Mouse (Mus musculus): ENCODE results near the gene Trim47. TPM values are rescaled to one million over a fixed set of nuclear protein-coding genes. Genes with fewer than 3 reads are reported as not detected.
"Not testable (repeated sequence)": the region's sequence is repeated elsewhere in the genome, so short reads cannot be mapped to it uniquely, and the experiment has no call there.

Trim47 gene
- total RNA-seq, 2 experiments from 2014 or later, result 27.0 to 37.6 TPM

DNA sequence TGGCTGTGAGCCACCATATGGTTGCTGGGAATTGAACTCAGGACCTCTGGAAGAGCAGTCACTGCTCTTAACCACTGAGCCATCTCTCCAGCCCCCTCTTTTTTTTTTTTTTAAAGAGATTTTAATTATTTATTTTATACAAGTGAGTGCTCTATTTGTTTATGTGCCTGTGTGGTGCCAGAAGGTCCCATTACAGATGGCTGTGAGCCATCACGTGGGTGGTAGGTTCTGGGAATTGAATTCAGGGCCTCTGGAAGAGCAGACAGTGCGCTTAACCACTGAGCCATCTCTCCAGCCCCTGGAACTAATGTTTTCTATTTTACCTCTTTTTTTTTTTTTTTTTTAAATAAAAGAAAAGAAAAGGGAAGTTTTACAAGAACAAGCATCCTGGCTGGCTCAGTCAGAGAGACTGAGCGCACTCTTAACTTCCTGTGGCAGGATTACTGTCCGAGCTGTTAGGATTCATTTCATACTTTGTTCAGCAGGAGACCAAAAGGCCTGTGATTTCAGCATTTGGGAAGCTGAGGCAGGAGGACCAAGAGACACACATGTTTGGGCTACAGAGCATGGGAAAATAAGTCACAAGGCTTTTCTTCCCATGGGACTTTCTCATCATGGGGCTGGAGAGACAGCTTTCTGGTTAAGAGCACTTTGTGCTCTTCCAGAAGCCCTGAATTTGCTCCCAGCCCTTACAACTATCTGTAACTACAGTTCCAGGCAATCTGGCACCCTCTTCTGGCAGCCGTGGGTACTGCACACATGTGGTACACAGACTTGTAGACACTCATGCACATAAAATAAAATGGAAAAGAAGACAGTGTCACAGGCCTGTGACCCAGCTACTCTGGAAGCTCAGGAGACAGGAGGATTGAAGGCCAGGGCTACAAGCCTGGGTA, 30.5 kb downstream of the Trim47 start:
- no peak for DNase-seq (ENCODE audit: low spot score)
- intact Hi-C loops (cut with DNase I), result no loop called here

- peak; percentile 73 for DNase-seq (ENCODE audit: low spot score)
- intact Hi-C loops (cut with DNase I), result no loop called here
Observed at GRCm38 (mm10) chr11:116095573-116095972, 31.4 kb downstream of the Trim47 start.

DNA sequence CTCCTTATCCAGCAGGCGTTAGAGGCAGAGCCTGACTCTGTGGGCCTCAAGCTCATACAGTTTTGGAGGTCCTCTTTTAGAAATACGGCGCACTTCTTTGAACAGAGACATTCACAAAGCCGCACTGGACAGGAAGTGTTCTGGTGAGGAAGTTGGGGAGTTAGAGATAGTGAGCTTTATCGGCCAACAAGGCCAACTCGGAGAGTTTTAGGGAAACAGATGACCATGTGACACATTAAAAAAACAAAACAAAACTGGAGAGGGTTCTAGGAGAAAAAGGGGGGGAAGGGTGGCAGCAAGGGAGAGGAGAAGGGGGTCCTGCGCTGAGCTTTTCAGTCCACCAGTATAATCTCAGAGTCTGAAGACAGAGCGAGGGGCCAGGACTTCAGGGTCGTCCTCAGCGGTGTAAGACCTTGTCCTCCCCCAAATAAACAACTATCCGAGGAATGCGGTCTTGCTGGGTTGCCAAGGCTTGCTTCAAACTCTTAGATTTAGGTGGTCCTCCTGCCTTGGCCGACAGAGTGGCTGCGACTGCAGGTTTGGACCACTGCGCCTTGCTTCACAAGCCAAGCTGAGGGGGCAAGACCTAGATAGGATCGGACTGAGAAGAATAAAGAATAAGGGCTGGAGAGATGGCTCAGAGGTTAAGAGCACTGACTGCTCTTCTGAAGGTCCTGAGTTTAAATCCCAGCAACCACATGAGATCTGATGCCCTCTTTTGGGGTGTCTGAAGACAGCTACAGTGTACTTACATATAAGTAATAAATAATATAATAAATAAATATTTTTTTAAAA, 33.0 kb downstream of the Trim47 start:
- intact Hi-C loops (cut with DNase I), result no loop called here
- no peak for DNase-seq (ENCODE audit: low spot score)

DNA sequence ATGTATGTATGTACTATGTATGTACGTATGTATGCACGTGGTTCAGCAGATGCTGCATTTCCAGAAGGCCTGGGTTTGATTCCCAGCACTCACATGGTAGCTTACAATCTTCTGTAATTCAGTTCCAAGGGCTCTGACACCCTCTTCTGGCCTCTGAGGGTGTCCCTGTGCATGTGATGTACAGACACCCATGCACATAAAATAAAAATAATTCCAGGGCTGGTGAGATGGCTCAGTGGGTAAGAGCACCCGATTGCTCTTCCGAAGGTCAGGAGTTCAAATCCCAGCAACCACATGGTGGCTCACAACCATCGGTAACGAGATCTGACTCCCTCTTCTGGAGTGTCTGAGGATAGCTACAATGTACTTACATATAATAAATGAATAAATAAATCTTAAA, 34.1 kb downstream of the Trim47 start:
- intact Hi-C loops (cut with DNase I); DNase-seq (ENCODE audit: low spot score): not testable (repeated sequence)

- DNase-seq (ENCODE audit: low spot score), result no peak
- intact Hi-C loops (cut with DNase I), result no loop called here
Observed at GRCm38 (mm10) chr11:116091591-116091990, 35.4 kb downstream of the Trim47 start.

- no peak for DNase-seq (ENCODE audit: low spot score)
- intact Hi-C loops (cut with DNase I), result loop anchor here (5.0 kb wide), 1 partner anchor 133 kb away; no protein-coding TSS in a partner anchor
Observed at GRCm38 (mm10) chr11:116089545-116089944, 37.5 kb downstream of the Trim47 start.

GRCm38 (mm10) chr11:116088741-116089394, 38.1 kb downstream of the Trim47 start:
- intact Hi-C loops (cut with DNase I), result loop anchor here (1.0 to 5.0 kb wide), 2 partner anchors 21 to 133 kb away; no protein-coding TSS in a partner anchor
- no peak for DNase-seq (ENCODE audit: low spot score)

GRCm38 (mm10) chr11:116088188-116088587, 38.8 kb downstream of the Trim47 start:
- no peak for DNase-seq (ENCODE audit: low spot score)
- intact Hi-C loops (cut with DNase I), result loop anchor here (1.0 to 5.0 kb wide), 2 partner anchors 22 to 134 kb away; no protein-coding TSS in a partner anchor

GRCm38 (mm10) chr11:116087194-116088130, 39.5 kb downstream of the Trim47 start:
- intact Hi-C loops (cut with DNase I), result loop anchor here (1.0 to 5.0 kb wide), 3 partner anchors 23 to 135 kb away; no protein-coding TSS in a partner anchor
- peak; percentile 80 for DNase-seq (ENCODE audit: low spot score)

- DNase-seq (ENCODE audit: low spot score), result peak; percentile 98
- intact Hi-C loops (cut with DNase I), result loop anchor here (1.0 to 5.0 kb wide), 2 partner anchors 44 to 136 kb away; no protein-coding TSS in a partner anchor
Observed at GRCm38 (mm10) chr11:116086258-116087193, 40.5 kb downstream of the Trim47 start, which contains the start of gene Wbp2. TSS of gene Wbp2 (minus strand) at chr11:116086995.

GRCm38 (mm10) chr11:116084166-116084565, 42.8 kb downstream of the Trim47 start:
- intact Hi-C loops (cut with DNase I), result loop anchor here (5.0 kb wide), 1 partner anchor 42 kb away; no protein-coding TSS in a partner anchor
- DNase-seq (ENCODE audit: low spot score), result no peak

DNA sequence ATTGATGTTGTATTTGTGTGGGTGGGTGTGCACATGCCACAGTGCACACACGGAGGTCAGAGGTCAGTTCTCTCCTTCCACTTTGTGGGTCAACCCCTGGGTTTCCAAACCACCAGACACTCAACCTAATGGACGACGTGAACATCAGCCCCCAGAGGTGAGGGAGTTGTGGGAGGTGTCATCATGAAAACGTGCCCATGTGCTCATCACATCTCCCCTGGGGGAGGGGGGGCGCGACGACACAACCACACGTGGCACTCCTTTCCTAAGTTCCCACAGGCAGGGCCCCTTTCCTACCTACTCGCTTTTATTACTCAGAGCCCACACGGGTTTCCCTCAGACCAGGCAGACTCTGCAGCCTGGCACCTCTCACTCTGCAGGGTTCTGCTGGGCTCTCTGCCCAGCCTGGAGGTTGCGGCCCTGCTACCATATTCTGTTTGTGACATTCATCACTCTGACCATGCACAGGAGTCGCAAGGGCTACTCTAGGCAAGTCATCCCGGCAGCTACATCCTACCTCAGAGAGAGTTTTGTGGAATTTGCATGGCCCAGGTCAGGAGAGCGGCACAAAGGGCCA, 43.8 kb downstream of the Trim47 start:
- intact Hi-C loops (cut with DNase I), result loop anchor here (5.0 kb wide), 1 partner anchor 41 kb away; no protein-coding TSS in a partner anchor
- DNase-seq (ENCODE audit: low spot score), result no peak

DNA sequence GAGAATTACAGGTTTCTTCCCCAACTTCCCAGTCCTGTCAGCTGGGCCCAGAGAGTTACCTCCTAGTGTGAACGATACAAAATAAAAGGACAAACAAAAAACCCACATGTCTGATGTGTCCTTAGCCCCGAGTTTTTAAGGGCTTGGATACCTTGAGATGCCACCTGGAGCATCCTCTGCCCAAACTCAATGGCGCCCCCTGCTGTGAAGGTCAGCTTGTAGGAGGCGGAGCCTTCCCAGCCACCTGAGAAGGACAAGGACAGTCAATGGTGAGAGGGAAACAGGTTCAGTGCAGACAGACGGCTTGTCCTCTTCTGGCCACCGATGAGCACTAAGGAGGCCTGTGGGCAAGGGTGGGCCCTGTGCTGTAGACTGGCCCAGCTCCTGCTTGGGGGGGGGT, 45.9 kb downstream of the Trim47 start:
- DNase-seq (ENCODE audit: low spot score), result no peak
- intact Hi-C loops (cut with DNase I), result loop anchor here (5.0 kb wide), 1 partner anchor 39 kb away; no protein-coding TSS in a partner anchor

GRCm38 (mm10) chr11:116079511-116079910, 47.5 kb downstream of the Trim47 start:
- intact Hi-C loops (cut with DNase I), result loop anchor here (5.0 kb wide), 1 partner anchor 47 kb away; the partner anchor contains the start of gene Unk
- DNase-seq (ENCODE audit: low spot score), result no peak

- no peak for DNase-seq (ENCODE audit: low spot score)
- intact Hi-C loops (cut with DNase I), result loop anchor here (5.0 kb wide), 1 partner anchor 46 kb away; the partner anchor contains the start of gene Unk
Observed at GRCm38 (mm10) chr11:116078676-116079320, 48.2 kb downstream of the Trim47 start.

GRCm38 (mm10) chr11:116078221-116078620, 48.8 kb downstream of the Trim47 start:
- no peak for DNase-seq (ENCODE audit: low spot score)
- intact Hi-C loops (cut with DNase I), result loop anchor here (5.0 kb wide), 1 partner anchor 46 kb away; the partner anchor contains the start of gene Unk

All from heart, postnatal 25 days (tissue).